Mouse (Mus musculus) midbrain, embryonic 11.5 days (tissue): ENCODE data around the gene 9130023H24Rik. TPM values are rescaled to one million over a fixed set of nuclear protein-coding genes. Genes with fewer than 3 reads are reported as not detected.

Experiments used
- ATAC-seq: fragments of 200-750 bp; cut with Nextera tagmentation; 2 replicates; pipeline ENCODE4 v1.8.0; 2017; ENCODE audit warnings: moderate TSS enrichment, moderate library complexity; ENCODE audit not compliant: low FRiP score
- DNase-seq: peaks from one replicate; pipeline ENCODE4 v3.0.0; 2015; ENCODE audit warnings: low spot score; ENCODE audit errors: missing footprints
- H3K27ac ChIP-seq: fragments of 300-500 bp; sonication (generic); 2 replicates; pipeline ENCODE4 v1.5.1; 2014; ENCODE audit warnings: low read depth, low read length
- H3K27me3 ChIP-seq: fragments of 300-500 bp; sonication (generic); 2 replicates; pipeline ENCODE4 v1.6.1; 2014; ENCODE audit warnings: mild to moderate bottlenecking, low read length, moderate library complexity, mixed read lengths; ENCODE audit not compliant: control insufficient read depth, insufficient read depth
- H3K36me3 ChIP-seq: fragments of 300-500 bp; sonication (generic); 2 replicates; pipeline ENCODE4 v1.6.1; 2014; ENCODE audit warnings: mild to moderate bottlenecking, low read length, moderate library complexity, mixed read lengths; ENCODE audit not compliant: control insufficient read depth, insufficient read depth
- H3K4me1 ChIP-seq: fragments of 300-500 bp; sonication (generic); 2 replicates; pipeline ENCODE4 v1.6.1; 2014; ENCODE audit warnings: low read length; ENCODE audit not compliant: control insufficient read depth, insufficient read depth
- H3K4me2 ChIP-seq: fragments of 300-500 bp; sonication (generic); 2 replicates; pipeline ENCODE4 v1.6.1; 2014; ENCODE audit warnings: mild to moderate bottlenecking, moderate library complexity
- H3K4me3 ChIP-seq: fragments of 300-500 bp; sonication (generic); 2 replicates; pipeline ENCODE4 v1.5.1; 2014; ENCODE audit warnings: low read depth, low read length
- H3K9ac ChIP-seq: fragments of 300-500 bp; sonication (generic); 2 replicates; pipeline ENCODE4 v1.6.1; 2014; ENCODE audit warnings: low read length
- H3K9me3 ChIP-seq: fragments of 300-500 bp; sonication (generic); 2 replicates; pipeline ENCODE4 v1.6.1; 2016; ENCODE audit warnings: low read length; ENCODE audit not compliant: control insufficient read depth
- WGBS: fragments of 180-500 bp; shearing (Covaris S2); extraction: QIAGEN DNeasy Blood & Tissue Kit; methylation state at CpG from one replicate; pipeline ENCODE4 v1.1.7; 2014; 5-methylcytosine and 5-hydroxymethylcytosine counted together
- polyA plus RNA-seq: library from polyadenylated mRNA; unstranded; fragments of >200 nt; fragmentation: Nextera tagmentation; extraction: Ambion mirVana; gene quantifications from 2 replicates; pipeline ENCODE4 v1.2.1, GENCODE M21; 2014

The 9130023H24Rik gene
- polyA plus RNA-seq, 1 experiment from 2014 or later = 13.7 TPM

GRCm38 (mm10) chr7:128220936-128221335 lies 16.9 kb downstream of the 9130023H24Rik start:
- H3K4me2 ChIP-seq = no peak overlapping the region
- H3K27me3 ChIP-seq = no peaks in the 10 kb centered on the region
- no peaks in the 10 kb centered on the region for H3K4me1 ChIP-seq
- 87% methylated on average over 3 of the region's 3 CpGs for WGBS
- no peak overlapping the region for H3K9ac ChIP-seq
- no peak overlapping the region for H3K27ac ChIP-seq
- DNase-seq (no peak), ATAC-seq (no peak)
- H3K9me3 ChIP-seq = no peaks in the 10 kb centered on the region
- H3K36me3 ChIP-seq = no peaks in the 10 kb centered on the region
- H3K4me3 ChIP-seq = no peak overlapping the region

- DNase-seq = no peak
- Histone ChIP-seq H3K36me3 (no peaks in the 10 kb centered on the region), H3K4me3 (no peak overlapping the region), H3K9ac (no peak overlapping the region), H3K4me1 (no peaks in the 10 kb centered on the region), H3K27ac (no peak overlapping the region), H3K4me2 (no peak overlapping the region), H3K27me3 (no peaks in the 10 kb centered on the region), H3K9me3 (no peaks in the 10 kb centered on the region)
- WGBS = 82% methylated on average over 4 of the region's 4 CpGs
- ATAC-seq = no peak
Observed at GRCm38 (mm10) chr7:128219952-128220351, 17.9 kb downstream of the 9130023H24Rik start.

GRCm38 (mm10) chr7:128209826-128210225 lies 28.0 kb downstream of the 9130023H24Rik start:
- no peak overlapping the region for H3K4me2 ChIP-seq
- H3K36me3 ChIP-seq = no peaks in the 10 kb centered on the region
- WGBS = 67% methylated on average over 3 of the region's 3 CpGs
- no peak for ATAC-seq
- no peak overlapping the region for H3K4me3 ChIP-seq
- H3K27me3 ChIP-seq = no peaks in the 10 kb centered on the region
- H3K4me1 ChIP-seq = no peaks in the 10 kb centered on the region
- no peak for DNase-seq
- no peaks in the 10 kb centered on the region for H3K9me3 ChIP-seq
- H3K9ac ChIP-seq = no peak overlapping the region
- H3K27ac ChIP-seq = no peak overlapping the region

GRCm38 (mm10) chr7:128208187-128208586 lies 29.6 kb downstream of the 9130023H24Rik start:
- 9% methylated on average over 4 of the region's 4 CpGs for WGBS

GRCm38 (mm10) chr7:128206152-128206551 lies 31.7 kb downstream of the 9130023H24Rik start, which contains the start of gene Cox6a2:
Gene Cox6a2 (minus strand): TSS chr7:128206387.
- Histone ChIP-seq H3K9ac (no peak within 1 kb of the TSS), H3K4me2 (no peak within 1 kb of the TSS), H3K27ac (no peak within 1 kb of the TSS), H3K4me1 (no peaks in the 10 kb centered on the region), H3K4me3 (no peak within 1 kb of the TSS), H3K36me3 (no peaks in the 10 kb centered on the region), H3K9me3 (no peaks in the 10 kb centered on the region), H3K27me3 (no peaks in the 10 kb centered on the region)
- 85% methylated on average over 6 of the region's 6 CpGs for WGBS
- ATAC-seq (no peak), DNase-seq (no peak)

More at GRCm38 (mm10) chr7:128208187-128208586, 29.6 kb downstream of the 9130023H24Rik start:
- Histone ChIP-seq H3K9me3 (no peaks in the 10 kb centered on the region), H3K4me1 (no peaks in the 10 kb centered on the region), H3K4me2 (no peak overlapping the region), H3K36me3 (no peaks in the 10 kb centered on the region), H3K27me3 (no peaks in the 10 kb centered on the region), H3K4me3 (no peak overlapping the region), H3K27ac (no peak overlapping the region), H3K9ac (no peak overlapping the region)
- no peak for ATAC-seq
- DNase-seq = peak; percentile 85

- Histone ChIP-seq H3K27me3 (no peaks in the 10 kb centered on the region), H3K36me3 (no peaks in the 10 kb centered on the region), H3K4me2 (no peak overlapping the region), H3K27ac (no peak overlapping the region), H3K4me1 (no peaks in the 10 kb centered on the region), H3K9me3 (no peaks in the 10 kb centered on the region), H3K4me3 (no peak overlapping the region), H3K9ac (no peak overlapping the region)
- ATAC-seq (no peak), DNase-seq (no peak)
- WGBS = 88% methylated on average over 18 of the region's 18 CpGs
Observed at GRCm38 (mm10) chr7:128205695-128206094, 32.1 kb downstream of the 9130023H24Rik start.

GRCm38 (mm10) chr7:128204179-128204578 lies 33.7 kb downstream of the 9130023H24Rik start:
- Histone ChIP-seq H3K9ac (no peak overlapping the region), H3K4me1 (no peaks in the 10 kb centered on the region), H3K27me3 (no peaks in the 10 kb centered on the region), H3K36me3 (no peaks in the 10 kb centered on the region), H3K27ac (no peak overlapping the region), H3K4me3 (no peak overlapping the region), H3K9me3 (no peaks in the 10 kb centered on the region), H3K4me2 (no peak overlapping the region)
- DNase-seq (no peak), ATAC-seq (no peak)
- 95% methylated on average over 8 of the region's 8 CpGs for WGBS

GRCm38 (mm10) chr7:128203071-128203470 lies 34.8 kb downstream of the 9130023H24Rik start:
- Histone ChIP-seq H3K4me2 (no peak overlapping the region), H3K4me3 (no peak overlapping the region), H3K4me1 (no peaks in the 10 kb centered on the region), H3K27ac (no peak overlapping the region), H3K36me3 (no peaks in the 10 kb centered on the region), H3K9ac (no peak overlapping the region), H3K9me3 (no peaks in the 10 kb centered on the region), H3K27me3 (no peaks in the 10 kb centered on the region)
- no peak for ATAC-seq
- DNase-seq = no peak
- WGBS = 85% methylated on average over 9 of the region's 9 CpGs

GRCm38 (mm10) chr7:128201607-128202006 lies 36.2 kb downstream of the 9130023H24Rik start:
- Histone ChIP-seq H3K27me3 (no peaks in the 10 kb centered on the region), H3K4me3 (no peak overlapping the region), H3K27ac (no peak overlapping the region), H3K9me3 (no peaks in the 10 kb centered on the region), H3K4me1 (no peaks in the 10 kb centered on the region), H3K9ac (no peak overlapping the region), H3K4me2 (no peak overlapping the region), H3K36me3 (no peaks in the 10 kb centered on the region)
- ATAC-seq = no peak
- DNase-seq = no peak
- WGBS = 90% methylated on average over 9 of the region's 9 CpGs
